Comparison of ENCODE assay signal across 8 mouse cellular contexts in genomic region chr7:112024856-112025255, GRCm38 (mm10). TPM values are rescaled to one million over a fixed set of nuclear protein-coding genes. Genes with fewer than 3 reads are reported as not detected.
A peak's percentile ranks its signal among the peaks of the same experiment; 100 is the strongest.
DNase-seq lines count a peak whose midpoint lies in the region; ATAC-seq and TF ChIP-seq lines count a peak whose summit lies in the region.

No protein-coding gene starts in this region.

- no peak for ATAC-seq in heart, embryonic 12.5 days (ENCODE audit: insufficient number of reproducible peaks, low FRiP score)
- ATAC-seq in G1E (ENCODE audit: extremely low read depth, insufficient number of reproducible peaks, low FRiP score, poor library complexity, severe bottlenecking), result no peak
- no peak for ATAC-seq in hindbrain, embryonic 12.5 days (ENCODE audit: low FRiP score)

- H3K4me2 ChIP-seq in heart, embryonic 12.5 days, result peak overlapping the region; percentile 83
- peak overlapping the region; percentile 81 for H3K4me2 ChIP-seq in hindbrain, embryonic 12.5 days (replicated peaks)

- peaks cover 62% of the 10 kb centered on the region for H3K79me2 ChIP-seq in macrophage (ENCODE audit: inconsistent target)

- 0 out of 2 replicates have a peak, but pooled peaks cover 4% of the 10 kb centered on the region for H3K36me3 ChIP-seq in heart, embryonic 12.5 days
- H3K36me3 ChIP-seq in G1E (replicated peaks), result peaks cover 9% of the 10 kb centered on the region
- H3K36me3 ChIP-seq in hindbrain, embryonic 12.5 days, result no peaks in the 10 kb centered on the region
- H3K36me3 ChIP-seq in macrophage (ENCODE audit: inconsistent target), result no peaks in the 10 kb centered on the region

- H3K27ac ChIP-seq in heart, embryonic 12.5 days (ENCODE audit: poor library complexity, severe bottlenecking), result peak overlapping the region; percentile 70
- H3K27ac ChIP-seq in hindbrain, embryonic 12.5 days, result no peak overlapping the region
- no peak overlapping the region for H3K27ac ChIP-seq in macrophage

- H3K4me1 ChIP-seq in heart, embryonic 12.5 days (replicated peaks), result peaks cover 45% of the 10 kb centered on the region
- peaks cover 36% of the 10 kb centered on the region for H3K4me1 ChIP-seq in G1E (ENCODE audit: insufficient read depth, low read depth, low read length)
- peaks cover 29% of the 10 kb centered on the region for H3K4me1 ChIP-seq in hindbrain, embryonic 12.5 days

- intact Hi-C loops in heart, postnatal 14 days (cut with DNase I), result loop anchor here (5.0 kb wide), 1 partner anchor 52 kb away; no protein-coding TSS in a partner anchor

- H3K9ac ChIP-seq in heart, embryonic 12.5 days, result peak overlapping the region; percentile 67
- H3K9ac ChIP-seq in hindbrain, embryonic 12.5 days, result peak overlapping the region; percentile 94

- 5% methylated on average over 5 of the region's 5 CpGs for WGBS in heart, embryonic 12.5 days
- WGBS in hindbrain, embryonic 12.5 days, result 40% methylated on average over 5 of the region's 5 CpGs
- 4% methylated on average over 5 of the region's 5 CpGs for WGBS in macrophage (ENCODE audit: missing documents)

- DNase-seq in heart, postnatal 14 days, result no peak
- DNase-seq in G1E (ENCODE audit: low spot score), result no peak
- no peak for DNase-seq in urinary bladder, postnatal 10 days (ENCODE audit: low spot score)
- DNase-seq in left cerebral cortex, adult 8-10 months (ENCODE audit: low spot score in 2 of 2), result no peak
- no peak for DNase-seq in thymus, postnatal 36 days

- H3K9me3 ChIP-seq in heart, embryonic 12.5 days (replicated peaks), result no peaks in the 10 kb centered on the region
- no peaks in the 10 kb centered on the region for H3K9me3 ChIP-seq in G1E (replicated peaks)
- H3K9me3 ChIP-seq in hindbrain, embryonic 12.5 days (replicated peaks), result no peaks in the 10 kb centered on the region

- TF ChIP-seq CTCF in G1E (IDR thresholded peaks at IDR 0.05; ENCODE audit: low read depth, low read length), result no peak

- H3K4me3 ChIP-seq in heart, embryonic 12.5 days, result peak overlapping the region; percentile 81
- peak overlapping the region; percentile 89 for H3K4me3 ChIP-seq in G1E (ENCODE audit: low read depth, low read length)
- peak overlapping the region; percentile 89 for H3K4me3 ChIP-seq in hindbrain, embryonic 12.5 days
- H3K4me3 ChIP-seq in macrophage (ENCODE audit: inconsistent target), result peak overlapping the region; percentile 68

- no peaks in the 10 kb centered on the region for H3K27me3 ChIP-seq in heart, embryonic 12.5 days (replicated peaks)
- no peaks in the 10 kb centered on the region for H3K27me3 ChIP-seq in G1E (ENCODE audit: insufficient read depth, low read length)
- no peaks in the 10 kb centered on the region for H3K27me3 ChIP-seq in hindbrain, embryonic 12.5 days

RNA-seq across cellular contexts. Expression of gene Usp47, which starts 1.6 kb away (rescaled TPM):
- 92.6 and 93.3 TPM in 2 replicates for polyA plus RNA-seq in heart, embryonic 12.5 days (2016; fragmentation: Nextera tagmentation; extraction: Ambion mirVana)
- total RNA-seq in heart, postnatal 14 days (2021), result 10 to 100 TPM; 65.8 to 66.1 TPM
- total RNA-seq in G1E (2014; fragmentation: Nextera tagmentation), result 78.0 and 88.4 TPM in 2 replicates
- 82.0 and 95.9 TPM in 2 replicates for total RNA-seq in G1E (2017)
- 5.6 and 6.4 TPM in 2 replicates for polyA plus RNA-seq in G1E (2012)
- polyA plus RNA-seq in hindbrain, embryonic 12.5 days (2016; fragmentation: Nextera tagmentation; extraction: Ambion mirVana), result 110 and 111 TPM in 2 replicates
- total RNA-seq in macrophage (2018; cell fraction: chromatin; rRNA removed), result 100 to 1,000 TPM in 22 of 26 experiments, 10 to 100 TPM in 4; 87.9 to 190 (median 117) TPM
- total RNA-seq in macrophage (2018; cell fraction: cytosol; rRNA removed), result 10 to 100 TPM; 34.8 to 49.5 (median 43.4) TPM
- 100 to 1,000 TPM in 7 of 26 experiments, 10 to 100 TPM in 19; 52.8 to 155 (median 80.3) TPM for total RNA-seq in macrophage (2018; cell fraction: nucleus; rRNA removed)
- polyA plus RNA-seq in macrophage (2018), result 32.8 to 43.6 TPM (median 33.9 TPM) in 3 replicates
- total RNA-seq in left cerebral cortex, adult 8-10 months (2022), result 10 to 100 TPM; 65.5 to 68.1 (median 66.7) TPM
